Mouse (Mus musculus): Measurements from ENCODE around the gene Igf2bp3. TPM values are rescaled to one million over a fixed set of nuclear protein-coding genes. Genes with fewer than 3 reads are reported as not detected.

Gene Igf2bp3
- polyA plus RNA-seq, 1 experiment, result 85.8 TPM

DNA sequence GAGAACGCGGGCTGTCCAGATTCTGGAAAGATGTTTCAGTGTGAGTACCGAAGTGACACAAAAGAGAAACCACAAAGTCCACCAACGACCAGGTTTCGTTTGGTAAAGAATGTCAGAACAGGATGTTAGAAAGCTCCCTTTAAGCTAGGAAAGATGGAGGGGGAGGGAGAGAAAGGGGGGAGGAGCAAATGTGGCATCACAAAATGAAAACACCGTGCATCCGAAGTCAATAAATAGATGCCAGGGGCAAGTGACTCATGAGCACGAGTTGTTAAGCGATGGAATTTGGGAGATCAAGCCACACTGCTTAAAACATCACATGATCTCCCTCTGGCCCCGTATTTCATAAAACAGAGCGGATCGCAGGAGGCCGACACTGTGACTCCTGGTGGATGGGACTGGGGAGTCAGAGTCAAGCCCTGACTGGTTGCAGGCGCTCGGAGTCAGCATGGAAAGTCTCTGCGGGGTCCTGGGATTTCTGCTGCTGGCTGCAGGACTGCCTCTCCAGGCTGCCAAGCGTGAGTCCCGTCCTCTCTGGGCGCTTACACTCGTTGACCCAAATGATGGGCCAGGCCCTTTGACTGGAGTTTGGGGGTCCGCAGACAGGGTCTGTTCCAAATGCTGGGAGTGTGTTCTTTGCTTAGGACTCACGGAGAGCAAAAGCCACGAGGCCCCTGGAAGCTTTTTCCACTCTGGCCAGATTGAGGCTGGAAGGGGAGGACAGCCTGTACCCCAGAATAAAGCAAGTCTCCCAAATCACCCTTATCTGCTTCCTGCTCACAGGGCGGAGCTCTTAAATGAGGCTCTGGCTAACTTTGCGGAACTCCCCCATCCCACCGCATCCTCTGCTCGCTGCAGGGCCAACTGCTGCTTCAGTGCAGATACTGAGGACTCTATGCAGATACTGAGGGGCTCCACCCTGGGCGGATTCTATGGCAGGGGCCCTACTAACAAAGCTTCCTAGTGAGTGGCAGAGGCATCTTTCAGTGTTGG is 178.2 kb downstream of the Igf2bp3 start, which contains the start of gene Gpnmb:
Gene Gpnmb, plus strand, starts transcription at position 272 of the 993 bp plus-strand sequence.
- Histone ChIP-seq H3K9ac (ENCODE audit: low read depth, poor library complexity, severe bottlenecking) (no peak within 1 kb of the TSS), H3K9me3 (replicated peaks; ENCODE audit: control insufficient read depth, insufficient read depth, low read length, poor library complexity, severe bottlenecking) (no peaks in the 10 kb centered on the region), H3K27ac (ENCODE audit: insufficient read depth, low read length) (no peak within 1 kb of the TSS), H3K27me3 (ENCODE audit: control insufficient read depth, insufficient read depth, low read length, poor library complexity, severe bottlenecking) (no peaks in the 10 kb centered on the region), H3K36me3 (ENCODE audit: control insufficient read depth, insufficient read depth, low read length, poor library complexity, severe bottlenecking) (no peaks in the 10 kb centered on the region), H3K4me3 (ENCODE audit: low read depth, low read length) (peak within 1 kb of the TSS; percentile 66), H3K4me1 (ENCODE audit: control insufficient read depth, insufficient read depth, low read length) (peaks cover 2% of the 10 kb centered on the region)
- TF ChIP-seq EP300 (IDR thresholded peaks at IDR 0.05; ENCODE audit: insufficient read depth, low read depth, low read length), result no peak
- no peak for TF ChIP-seq POLR2A (IDR thresholded peaks at IDR 0.05; ENCODE audit: insufficient read depth, low read length)
- TF ChIP-seq CTCF (IDR thresholded peaks at IDR 0.05; ENCODE audit: low read depth, low read length), result no peak

Other genes starting within 250 kb of the Igf2bp3 start
- gene Doxl2, start 240.0 kb downstream of the Igf2bp3 start, polyA plus RNA-seq (2011; ENCODE audit: insufficient read depth, insufficient read length, low read depth, missing spikeins), result not detected in 2 replicates
- gene Svs1, start 228.1 kb downstream of the Igf2bp3 start, polyA plus RNA-seq (2011; ENCODE audit: insufficient read depth, insufficient read length, low read depth, missing spikeins), result not detected in 2 replicates
- 2.5 and 2.7 TPM in 2 replicates for gene Gpnmb, start 178.4 kb downstream of the Igf2bp3 start, polyA plus RNA-seq (2011; ENCODE audit: insufficient read depth, insufficient read length, low read depth, missing spikeins)
- 26.8 and 37.2 TPM in 2 replicates for gene Malsu1, start 141.2 kb downstream of the Igf2bp3 start, polyA plus RNA-seq (2011; ENCODE audit: insufficient read depth, insufficient read length, low read depth, missing spikeins)
- 312 and 328 TPM in 2 replicates for gene Tra2a, start 49.1 kb upstream of the Igf2bp3 start, polyA plus RNA-seq (2011; ENCODE audit: insufficient read depth, insufficient read length, low read depth, missing spikeins)
- gene Ccdc126, start 104.3 kb upstream of the Igf2bp3 start, polyA plus RNA-seq (2011; ENCODE audit: insufficient read depth, insufficient read length, low read depth, missing spikeins), result 4.0 and 4.2 TPM in 2 replicates
- gene Fam221a, start 152.8 kb upstream of the Igf2bp3 start, polyA plus RNA-seq (2011; ENCODE audit: insufficient read depth, insufficient read length, low read depth, missing spikeins), result 12.7 and 13.8 TPM in 2 replicates
- 3.4 and 4.2 TPM in 2 replicates for gene Stk31, start 180.6 kb upstream of the Igf2bp3 start, polyA plus RNA-seq (2011; ENCODE audit: insufficient read depth, insufficient read length, low read depth, missing spikeins)